Mouse (Mus musculus) liver, adult 2 months (tissue): ENCODE measurements at regions not wholly inside any gene's neighbourhood (a gene's known extent, or its start where the extent isn't known, plus 50 kb on each side); places are given as distances from the start of the nearest gene placed in this dataset.

Experiments used
- DNase-seq: peaks from one replicate; pipeline ENCODE4 v3.0.0-alpha.2; 2011; ENCODE audit warnings: low read depth, low spot score; ENCODE audit errors: extremely low read depth
- H3K27ac ChIP-seq: fragments of 200-500 bp; replicated peaks from 2 replicates; pipeline ENCODE4 v1.5.1; 2012; ENCODE audit warnings: low read depth, mild to moderate bottlenecking, control low read depth, inconsistent platforms, low read length; ENCODE audit not compliant: insufficient read depth
- H3K27me3 ChIP-seq: fragments of 200-500 bp; 2 replicates; pipeline ENCODE4 v1.6.1; 2012; ENCODE audit warnings: mild to moderate bottlenecking, moderate library complexity, low read length, inconsistent platforms; ENCODE audit not compliant: control insufficient read depth, insufficient read depth
- H3K36me3 ChIP-seq: fragments of 200-500 bp; 2 replicates; pipeline ENCODE4 v1.6.1; 2012; ENCODE audit warnings: low read length, inconsistent platforms; ENCODE audit not compliant: control insufficient read depth, insufficient read depth
- H3K4me1 ChIP-seq: fragments of 200-500 bp; 2 replicates; pipeline ENCODE4 v1.6.1; 2011; ENCODE audit warnings: low read length; ENCODE audit not compliant: control insufficient read depth, insufficient read depth
- H3K4me3 ChIP-seq: fragments of 200-500 bp; 2 replicates; pipeline ENCODE4 v1.5.1; 2011; ENCODE audit warnings: low read depth, mild to moderate bottlenecking, control low read depth, low read length, moderate library complexity; ENCODE audit not compliant: insufficient read depth
- H3K79me2 ChIP-seq: fragments of 200-500 bp; 2 replicates; pipeline ENCODE4 v1.6.1; 2012; ENCODE audit warnings: inconsistent platforms, mild to moderate bottlenecking, low read length, moderate library complexity; ENCODE audit not compliant: control insufficient read depth, insufficient read depth
- H3K9ac ChIP-seq: fragments of 200-500 bp; 2 replicates; pipeline ENCODE4 v1.6.1; 2012; ENCODE audit warnings: low read depth, mild to moderate bottlenecking, control low read depth, inconsistent platforms, low read length
- CTCF ChIP-seq: fragments of 200-500 bp; IDR thresholded peaks from 2 replicates; pipeline ENCODE4 v1.5.1; 2011; ENCODE audit warnings: low read depth, low read length, control low read depth
- POLR2A ChIP-seq: fragments of 200-500 bp; IDR thresholded peaks from 2 replicates; pipeline ENCODE4 v1.6.1; 2011; ENCODE audit warnings: low read length, control low read depth; ENCODE audit not compliant: insufficient read depth; ENCODE audit errors: extremely low read depth
- WGBS: fragments of 180-500 bp; shearing (Covaris S2); methylation state at CpG from one replicate; pipeline ENCODE4 v1.1.7; 2018; 5-methylcytosine and 5-hydroxymethylcytosine counted together

GRCm38 (mm10) chr9:93777784-93778402 lies 760.0 kb downstream of the 1190002N15Rik start:
- TF ChIP-seq POLR2A (no peak), CTCF (no peak)
- no peak overlapping the region for H3K27ac ChIP-seq
- H3K36me3 ChIP-seq = no peaks in the 10 kb centered on the region
- DNase-seq = peak; percentile 5
- 46% methylated on average over 2 of the region's 2 CpGs for WGBS
- no peaks in the 10 kb centered on the region for H3K4me1 ChIP-seq
- no peak overlapping the region for H3K4me3 ChIP-seq
- no peaks in the 10 kb centered on the region for H3K79me2 ChIP-seq
- H3K9ac ChIP-seq = no peak overlapping the region
- H3K27me3 ChIP-seq = no peaks in the 10 kb centered on the region
